Mouse (Mus musculus) testis, adult 2 months (tissue): Measurements from ENCODE around the gene Mxi1.

Experiments
- CTCF ChIP-seq: fragments of 200-500 bp; IDR thresholded peaks from 2 replicates; pipeline ENCODE4 v1.5.1; 2012; ENCODE audit warnings: low read depth, mild to moderate bottlenecking, inconsistent platforms, low read length, moderate library complexity; ENCODE audit not compliant: control insufficient read depth, insufficient read depth, insufficient replicate concordance
- POLR2A ChIP-seq: fragments of 200-500 bp; IDR thresholded peaks from 2 replicates; pipeline ENCODE4 v1.6.1; 2012; ENCODE audit warnings: low read depth, mild to moderate bottlenecking, inconsistent platforms, low read length, moderate library complexity; ENCODE audit not compliant: control insufficient read depth

GRCm38 (mm10) chr19:53355065-53355464 lies 44.7 kb downstream of the Mxi1 start:
- no peak for TF ChIP-seq CTCF
- no peak for TF ChIP-seq POLR2A
